Mouse (Mus musculus): Measurements from ENCODE around the gene Ap3b1.

Ap3b1 gene

DNA sequence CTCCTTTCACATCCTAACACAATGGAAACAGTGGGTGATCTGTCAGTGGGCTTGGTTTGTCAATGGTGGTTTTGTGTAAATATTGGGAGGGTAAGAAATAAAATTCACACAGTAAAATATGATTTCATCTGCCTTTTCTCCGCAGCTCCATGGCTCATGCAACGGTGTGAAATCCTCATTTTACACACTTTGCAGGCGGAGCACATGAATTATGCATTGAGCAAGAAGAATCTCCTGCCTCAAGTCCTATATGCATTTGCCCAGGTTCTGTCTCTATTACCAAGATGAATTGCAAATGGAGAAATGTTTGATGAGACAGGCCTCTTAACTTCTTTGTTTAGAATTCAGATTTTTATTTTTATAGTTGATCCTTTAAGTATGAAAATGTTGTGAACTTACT lies 131.9 kb downstream of the Ap3b1 start:
- H3K9me3 ChIP-seq (ENCODE audit: low read length) = no peaks in the 10 kb centered on the region
- H3K4me1 ChIP-seq (replicated peaks; ENCODE audit: low read depth, low read length) = no peaks in the 10 kb centered on the region
- TF ChIP-seq NANOG (IDR thresholded peaks at IDR 0.05; ENCODE audit: borderline replicate concordance, low read length) (no peak), POU5F1 (IDR thresholded peaks at IDR 0.05; ENCODE audit: borderline replicate concordance, low read length) (no peak), CTCF (conservative IDR thresholded peaks at IDR 0.05; ENCODE audit: low read length) (no peak)
- no peak overlapping the region for H3K4me3 ChIP-seq (replicated peaks; ENCODE audit: low read length)
- no peaks in the 10 kb centered on the region for H3K27me3 ChIP-seq (ENCODE audit: insufficient read depth, low read length)
- H3K36me3 ChIP-seq (ENCODE audit: insufficient read depth, low read length) = peaks cover 53% of the 10 kb centered on the region

GRCm38 (mm10) chr13:94491159-94491558 lies 132.4 kb downstream of the Ap3b1 start:
- H3K27me3 ChIP-seq (ENCODE audit: insufficient read depth, low read length) = no peaks in the 10 kb centered on the region
- no peaks in the 10 kb centered on the region for H3K9me3 ChIP-seq (ENCODE audit: low read length)
- TF ChIP-seq CTCF (conservative IDR thresholded peaks at IDR 0.05; ENCODE audit: low read length) = no peak
- no peak for TF ChIP-seq POU5F1 (IDR thresholded peaks at IDR 0.05; ENCODE audit: borderline replicate concordance, low read length)
- TF ChIP-seq NANOG (IDR thresholded peaks at IDR 0.05; ENCODE audit: borderline replicate concordance, low read length) = no peak
- peaks cover 50% of the 10 kb centered on the region for H3K36me3 ChIP-seq (ENCODE audit: insufficient read depth, low read length)
- no peak overlapping the region for H3K4me3 ChIP-seq (replicated peaks; ENCODE audit: low read length)
- H3K4me1 ChIP-seq (replicated peaks; ENCODE audit: low read depth, low read length) = no peaks in the 10 kb centered on the region

GRCm38 (mm10) chr13:94497521-94497920 lies 138.8 kb downstream of the Ap3b1 start:
- TF ChIP-seq NANOG (IDR thresholded peaks at IDR 0.05; ENCODE audit: borderline replicate concordance, low read length) (no peak), POU5F1 (IDR thresholded peaks at IDR 0.05; ENCODE audit: borderline replicate concordance, low read length) (no peak), CTCF (conservative IDR thresholded peaks at IDR 0.05; ENCODE audit: low read length) (no peak)
- Histone ChIP-seq H3K9me3 (ENCODE audit: low read length) (no peaks in the 10 kb centered on the region), H3K4me3 (replicated peaks; ENCODE audit: low read length) (no peak overlapping the region), H3K4me1 (replicated peaks; ENCODE audit: low read depth, low read length) (peaks cover 13% of the 10 kb centered on the region), H3K27me3 (ENCODE audit: insufficient read depth, low read length) (no peaks in the 10 kb centered on the region), H3K36me3 (ENCODE audit: insufficient read depth, low read length) (peaks cover 45% of the 10 kb centered on the region)

GRCm38 (mm10) chr13:94506411-94506810 lies 147.7 kb downstream of the Ap3b1 start:
- peaks cover 2% of the 10 kb centered on the region for H3K4me1 ChIP-seq (replicated peaks; ENCODE audit: low read depth, low read length)
- no peaks in the 10 kb centered on the region for H3K9me3 ChIP-seq (ENCODE audit: low read length)
- H3K27me3 ChIP-seq (ENCODE audit: insufficient read depth, low read length) = no peaks in the 10 kb centered on the region
- peaks cover 45% of the 10 kb centered on the region for H3K36me3 ChIP-seq (ENCODE audit: insufficient read depth, low read length)
- H3K4me3 ChIP-seq (replicated peaks; ENCODE audit: low read length) = no peak overlapping the region
- TF ChIP-seq NANOG (IDR thresholded peaks at IDR 0.05; ENCODE audit: borderline replicate concordance, low read length) (no peak), POU5F1 (IDR thresholded peaks at IDR 0.05; ENCODE audit: borderline replicate concordance, low read length) (no peak), CTCF (conservative IDR thresholded peaks at IDR 0.05; ENCODE audit: low read length) (no peak)

DNA sequence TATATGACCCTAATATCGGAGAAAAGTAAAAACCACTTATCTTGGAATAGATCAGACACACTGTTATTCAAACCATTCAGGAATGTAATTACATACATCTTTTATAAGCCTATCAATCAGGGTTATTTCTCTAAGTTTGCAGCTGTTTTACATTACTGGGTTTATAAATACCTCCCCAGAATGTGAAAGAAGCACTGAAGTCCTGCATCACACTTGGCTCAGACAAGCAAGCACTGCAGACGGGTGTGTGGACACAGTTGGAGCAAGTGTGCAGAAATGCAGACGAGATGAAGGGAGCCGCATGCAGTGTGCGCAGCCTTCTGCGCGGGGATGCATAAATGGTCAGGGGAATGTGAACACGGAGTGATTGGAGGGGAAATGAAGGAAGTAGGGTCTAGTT lies 149.6 kb downstream of the Ap3b1 start:
- TF ChIP-seq NANOG (IDR thresholded peaks at IDR 0.05; ENCODE audit: borderline replicate concordance, low read length) = no peak
- no peak for TF ChIP-seq POU5F1 (IDR thresholded peaks at IDR 0.05; ENCODE audit: borderline replicate concordance, low read length)
- TF ChIP-seq CTCF (conservative IDR thresholded peaks at IDR 0.05; ENCODE audit: low read length) = no peak
- Histone ChIP-seq H3K4me1 (replicated peaks; ENCODE audit: low read depth, low read length) (peaks cover 18% of the 10 kb centered on the region), H3K9me3 (ENCODE audit: low read length) (no peaks in the 10 kb centered on the region), H3K27me3 (ENCODE audit: insufficient read depth, low read length) (no peaks in the 10 kb centered on the region), H3K4me3 (replicated peaks; ENCODE audit: low read length) (no peak overlapping the region), H3K36me3 (ENCODE audit: insufficient read depth, low read length) (peaks cover 43% of the 10 kb centered on the region)

GRCm38 (mm10) chr13:94513157-94513767 lies 154.5 kb downstream of the Ap3b1 start:
- TF ChIP-seq NANOG (IDR thresholded peaks at IDR 0.05; ENCODE audit: borderline replicate concordance, low read length) = no peak
- TF ChIP-seq POU5F1 (IDR thresholded peaks at IDR 0.05; ENCODE audit: borderline replicate concordance, low read length) = no peak
- no peak for TF ChIP-seq CTCF (conservative IDR thresholded peaks at IDR 0.05; ENCODE audit: low read length)
- Histone ChIP-seq H3K4me3 (replicated peaks; ENCODE audit: low read length) (no peak overlapping the region), H3K27me3 (ENCODE audit: insufficient read depth, low read length) (no peaks in the 10 kb centered on the region), H3K4me1 (replicated peaks; ENCODE audit: low read depth, low read length) (peaks cover 29% of the 10 kb centered on the region), H3K36me3 (ENCODE audit: insufficient read depth, low read length) (peaks cover 34% of the 10 kb centered on the region), H3K9me3 (ENCODE audit: low read length) (no peaks in the 10 kb centered on the region)

- Histone ChIP-seq H3K4me3 (replicated peaks; ENCODE audit: low read length) (no peak overlapping the region), H3K9me3 (ENCODE audit: low read length) (no peaks in the 10 kb centered on the region), H3K36me3 (ENCODE audit: insufficient read depth, low read length) (peaks cover 34% of the 10 kb centered on the region), H3K4me1 (replicated peaks; ENCODE audit: low read depth, low read length) (peaks cover 31% of the 10 kb centered on the region), H3K27me3 (ENCODE audit: insufficient read depth, low read length) (no peaks in the 10 kb centered on the region)
- no peak for TF ChIP-seq NANOG (IDR thresholded peaks at IDR 0.05; ENCODE audit: borderline replicate concordance, low read length)
- TF ChIP-seq CTCF (conservative IDR thresholded peaks at IDR 0.05; ENCODE audit: low read length) = no peak
- TF ChIP-seq POU5F1 (IDR thresholded peaks at IDR 0.05; ENCODE audit: borderline replicate concordance, low read length) = no peak
These were observed 155.1 kb downstream of the Ap3b1 start for GRCm38 (mm10) chr13:94513898-94514297.

GRCm38 (mm10) chr13:94514992-94515391 lies 156.2 kb downstream of the Ap3b1 start:
- no peaks in the 10 kb centered on the region for H3K27me3 ChIP-seq (ENCODE audit: insufficient read depth, low read length)
- H3K36me3 ChIP-seq (ENCODE audit: insufficient read depth, low read length) = peaks cover 39% of the 10 kb centered on the region
- no peaks in the 10 kb centered on the region for H3K9me3 ChIP-seq (ENCODE audit: low read length)
- no peak overlapping the region for H3K4me3 ChIP-seq (replicated peaks; ENCODE audit: low read length)
- TF ChIP-seq NANOG (IDR thresholded peaks at IDR 0.05; ENCODE audit: borderline replicate concordance, low read length) = no peak
- TF ChIP-seq CTCF (conservative IDR thresholded peaks at IDR 0.05; ENCODE audit: low read length) = no peak
- no peak for TF ChIP-seq POU5F1 (IDR thresholded peaks at IDR 0.05; ENCODE audit: borderline replicate concordance, low read length)
- peaks cover 31% of the 10 kb centered on the region for H3K4me1 ChIP-seq (replicated peaks; ENCODE audit: low read depth, low read length)

DNA sequence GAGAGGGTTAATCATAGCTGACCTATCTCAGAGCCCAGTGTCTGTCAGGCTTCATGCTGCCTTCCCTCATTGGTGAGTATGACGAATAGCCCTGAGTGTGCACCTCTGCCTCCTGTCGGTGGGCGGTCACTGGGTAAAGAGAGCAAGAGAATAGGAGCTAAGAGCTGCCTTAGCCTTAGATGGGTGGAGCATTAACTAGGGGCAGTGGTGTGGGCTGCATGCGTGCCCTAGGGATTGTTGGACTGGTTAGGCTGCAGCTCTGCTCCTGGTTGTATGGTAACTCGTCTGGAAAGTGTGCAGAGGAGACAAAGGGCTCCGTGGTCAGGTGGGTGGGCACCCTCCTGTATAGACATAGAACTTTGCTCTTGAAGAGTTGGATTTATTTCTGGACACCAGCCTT lies 157.8 kb downstream of the Ap3b1 start:
- H3K4me1 ChIP-seq (replicated peaks; ENCODE audit: low read depth, low read length) = peaks cover 27% of the 10 kb centered on the region
- peaks cover 39% of the 10 kb centered on the region for H3K36me3 ChIP-seq (ENCODE audit: insufficient read depth, low read length)
- no peak overlapping the region for H3K4me3 ChIP-seq (replicated peaks; ENCODE audit: low read length)
- no peaks in the 10 kb centered on the region for H3K27me3 ChIP-seq (ENCODE audit: insufficient read depth, low read length)
- no peaks in the 10 kb centered on the region for H3K9me3 ChIP-seq (ENCODE audit: low read length)
- no peak for TF ChIP-seq CTCF (conservative IDR thresholded peaks at IDR 0.05; ENCODE audit: low read length)
- TF ChIP-seq NANOG (IDR thresholded peaks at IDR 0.05; ENCODE audit: borderline replicate concordance, low read length) = no peak
- TF ChIP-seq POU5F1 (IDR thresholded peaks at IDR 0.05; ENCODE audit: borderline replicate concordance, low read length) = no peak

Measured in E14TG2a.4 (cell line).